Mouse (Mus musculus) liver, embryonic 12.5 days (tissue): ENCODE data around the gene Afmid. TPM values are rescaled to one million over a fixed set of nuclear protein-coding genes. Genes with fewer than 3 reads are reported as not detected.

Source experiments
- polyA plus RNA-seq: library from polyadenylated mRNA; unstranded; fragments of >200 nt; fragmentation: Nextera tagmentation; extraction: Ambion mirVana; gene quantifications from 2 replicates; pipeline ENCODE4 v1.2.1, GENCODE M21; 2016

Afmid gene
- polyA plus RNA-seq, 1 experiment from 2014 or later = 6.7 TPM

Other genes starting within 250 kb of the Afmid start
- gene Tnrc6c, start 171.6 kb upstream of the Afmid start, polyA plus RNA-seq = 4.7 and 4.8 TPM in 2 replicates
- 19.8 and 21.6 TPM in 2 replicates for gene Tmc8, start 43.8 kb upstream of the Afmid start, polyA plus RNA-seq
- gene Tmc6, start 43.7 kb upstream of the Afmid start, polyA plus RNA-seq = 55.5 and 58.2 TPM in 2 replicates
- 97.6 and 97.7 TPM in 2 replicates for gene 6030468B19Rik, start 28.3 kb upstream of the Afmid start, polyA plus RNA-seq
- gene Gm20708, start 16.3 kb upstream of the Afmid start, polyA plus RNA-seq = 0.23 and 0.27 TPM in 2 replicates
- 61.5 and 66.4 TPM in 2 replicates for gene Syngr2, start 16.3 kb upstream of the Afmid start, polyA plus RNA-seq
- 145 and 152 TPM in 2 replicates for gene Tk1, start 168 bp downstream of the Afmid start, polyA plus RNA-seq
- 370 and 373 TPM in 2 replicates for gene Birc5, start 23.3 kb downstream of the Afmid start, polyA plus RNA-seq
- gene Tmem235, start 34.8 kb downstream of the Afmid start, polyA plus RNA-seq = not detected in 2 replicates
- gene Tha1, start 47.6 kb downstream of the Afmid start, polyA plus RNA-seq = 1.7 TPM in 2 replicates
- 8.6 and 9.8 TPM in 2 replicates for gene Socs3, start 144.1 kb downstream of the Afmid start, polyA plus RNA-seq
- gene Pgs1, start 160.4 kb downstream of the Afmid start, polyA plus RNA-seq = 26.4 and 29.6 TPM in 2 replicates